Mouse (Mus musculus) midbrain, postnatal 0 days (tissue): Measurements from ENCODE around the gene Lcn5. TPM values are rescaled to one million over a fixed set of nuclear protein-coding genes. Genes with fewer than 3 reads are reported as not detected.
"Not testable (repeated sequence)": the region's sequence is repeated elsewhere in the genome, so short reads cannot be mapped to it uniquely, and the experiment has no call there.

Experiments used
- ATAC-seq: fragments of 200-750 bp; cut with Nextera tagmentation; 2 replicates; pipeline ENCODE4 v1.8.0; 2017; ENCODE audit warnings: moderate number of reproducible peaks, mild to moderate bottlenecking, moderate TSS enrichment, moderate library complexity; ENCODE audit not compliant: low FRiP score
- DNase-seq: peaks from one replicate; pipeline ENCODE4 v3.0.0-alpha.2; 2015; ENCODE audit warnings: low spot score
- H3K27ac ChIP-seq: fragments of 300-500 bp; sonication (generic); 2 replicates; pipeline ENCODE4 v1.5.1; 2014; ENCODE audit warnings: low read depth, mild to moderate bottlenecking, low read length, mixed read lengths
- H3K27me3 ChIP-seq: fragments of 300-500 bp; sonication (generic); 2 replicates; pipeline ENCODE4 v1.6.1; 2014; ENCODE audit warnings: low read length, control low read depth, mixed read lengths; ENCODE audit not compliant: insufficient read depth
- H3K36me3 ChIP-seq: fragments of 300-500 bp; sonication (generic); 2 replicates; pipeline ENCODE4 v1.6.1; 2014; ENCODE audit warnings: low read length, control low read depth, mixed read lengths; ENCODE audit not compliant: insufficient read depth
- H3K4me1 ChIP-seq: fragments of 300-500 bp; sonication (generic); 2 replicates; pipeline ENCODE4 v1.6.1; 2014; ENCODE audit warnings: mild to moderate bottlenecking, control low read depth, antibody characterized with exemption, low read length, mixed read lengths; ENCODE audit not compliant: insufficient read depth
- H3K4me2 ChIP-seq: fragments of 300-500 bp; sonication (generic); 2 replicates; pipeline ENCODE4 v1.6.1; 2014; ENCODE audit warnings: low read depth, mild to moderate bottlenecking, low read length, mixed read lengths; ENCODE audit not compliant: poor library complexity, severe bottlenecking
- H3K4me3 ChIP-seq: fragments of 300-500 bp; sonication (generic); 2 replicates; pipeline ENCODE4 v1.5.1; 2014; ENCODE audit warnings: low read depth, mild to moderate bottlenecking, low read length, moderate library complexity
- H3K9ac ChIP-seq: fragments of 300-500 bp; sonication (generic); replicated peaks from 2 replicates; pipeline ENCODE4 v1.6.1; 2014; ENCODE audit warnings: mild to moderate bottlenecking, low read length, moderate library complexity, mixed read lengths; ENCODE audit not compliant: poor library complexity, severe bottlenecking
- H3K9me3 ChIP-seq: fragments of 300-500 bp; sonication (generic); 2 replicates; pipeline ENCODE4 v1.6.1; 2016; ENCODE audit warnings: low read length, control low read depth
- CTCF ChIP-seq: IDR thresholded peaks from 2 replicates; pipeline ENCODE4 v1.5.1; 2016; ENCODE audit warnings: antibody characterized with exemption, mild to moderate bottlenecking
- WGBS: fragments of 180-500 bp; shearing (Covaris S2); extraction: QIAGEN DNeasy Blood & Tissue Kit; methylation state at CpG from one replicate; pipeline ENCODE4 v1.1.7; 2014; 5-methylcytosine and 5-hydroxymethylcytosine counted together
- polyA plus RNA-seq: library from polyadenylated mRNA; unstranded; fragments of >200 nt; fragmentation: Nextera tagmentation; extraction: Ambion mirVana; gene quantifications from 2 replicates; pipeline ENCODE4 v1.2.1, GENCODE M21; 2015
- total RNA-seq: library from RNA; depleted of rRNA; stranded (reverse); fragments of >200 nt; gene quantifications from 2 replicates; pipeline ENCODE4 v1.2.3, GENCODE M21; 2014; rRNA removed

The Lcn5 gene
- total and polyA plus RNA-seq, 2 experiments from 2014 or later: not detected

- Histone ChIP-seq H3K27ac (no peak overlapping the region), H3K4me3 (no peak overlapping the region), H3K4me2 (no peak overlapping the region), H3K36me3 (no peaks in the 10 kb centered on the region), H3K9ac (no peak overlapping the region), H3K4me1 (no peaks in the 10 kb centered on the region), H3K27me3 (no peaks in the 10 kb centered on the region), H3K9me3 (no peaks in the 10 kb centered on the region)
- no peak for DNase-seq
- ATAC-seq: no peak
- TF ChIP-seq CTCF: no peak
- WGBS: 90% methylated on average over 5 of the region's 5 CpGs
Measured at GRCm38 (mm10) chr2:25701001-25701400, 43.2 kb downstream of the Lcn5 start.

- Histone ChIP-seq H3K4me3 (no peak overlapping the region), H3K4me2 (no peak overlapping the region), H3K27ac (no peak overlapping the region), H3K27me3 (no peaks in the 10 kb centered on the region), H3K36me3 (no peaks in the 10 kb centered on the region), H3K4me1 (peaks cover 8% of the 10 kb centered on the region; the same call in 1 of the 2 replicates), H3K9me3 (no peaks in the 10 kb centered on the region), H3K9ac (no peak overlapping the region)
- TF ChIP-seq CTCF: no peak
- WGBS: 87% methylated on average over 4 of the region's 4 CpGs
- no peak for DNase-seq
- ATAC-seq: no peak
Measured at GRCm38 (mm10) chr2:25703706-25704105, 46.0 kb downstream of the Lcn5 start.

GRCm38 (mm10) chr2:25706643-25707481, 49.1 kb downstream of the Lcn5 start, which contains the start of gene Bmyc:
TSS of gene Bmyc (plus strand) at chr2:25706739.
- DNase-seq: peak; percentile 95
- WGBS: under 1% methylated on average over 73 of the region's 78 CpGs
- peak; percentile 85 for TF ChIP-seq CTCF

GRCm38 (mm10) chr2:25708121-25708520, 50.4 kb downstream of the Lcn5 start:
- no peak for ATAC-seq
- no peaks in the 10 kb centered on the region for H3K36me3 ChIP-seq
- peak; percentile 68 for DNase-seq
- H3K4me1 ChIP-seq: peaks cover 11% of the 10 kb centered on the region
- peak overlapping the region; percentile 79 for H3K4me2 ChIP-seq
- no peaks in the 10 kb centered on the region for H3K9me3 ChIP-seq
- peak; percentile 61 for TF ChIP-seq CTCF
- no peaks in the 10 kb centered on the region for H3K27me3 ChIP-seq
- peak overlapping the region; percentile 78 for H3K4me3 ChIP-seq
- no peak overlapping the region for H3K27ac ChIP-seq
- WGBS: 85% methylated on average over 2 of the region's 2 CpGs
- H3K9ac ChIP-seq: no peak overlapping the region

More at GRCm38 (mm10) chr2:25706643-25707481, 49.1 kb downstream of the Lcn5 start, which contains the start of gene Bmyc:
- no peaks in the 10 kb centered on the region for H3K9me3 ChIP-seq
- no peaks in the 10 kb centered on the region for H3K36me3 ChIP-seq
- peaks cover 11% of the 10 kb centered on the region for H3K4me1 ChIP-seq
- H3K4me2 ChIP-seq: peak within 1 kb of the TSS; percentile 79
- H3K4me3 ChIP-seq: peak within 1 kb of the TSS; percentile 78
- peak; percentile 93 for ATAC-seq
- H3K27me3 ChIP-seq: no peaks in the 10 kb centered on the region
- H3K27ac ChIP-seq: peak within 1 kb of the TSS; percentile 88
- H3K9ac ChIP-seq: peak within 1 kb of the TSS; percentile 73

GRCm38 (mm10) chr2:25709056-25709455, 51.3 kb downstream of the Lcn5 start:
- peak overlapping the region; percentile 79 for H3K4me2 ChIP-seq
- H3K27ac ChIP-seq, H3K9ac ChIP-seq, DNase-seq, H3K36me3 ChIP-seq, ATAC-seq, H3K4me3 ChIP-seq, H3K27me3 ChIP-seq, H3K9me3 ChIP-seq: not testable (repeated sequence)
- 93% methylated on average over 1 of the region's 1 CpGs for WGBS
- peaks cover 11% of the 10 kb centered on the region for H3K4me1 ChIP-seq

- not testable (repeated sequence) for ATAC-seq, H3K27me3 ChIP-seq, DNase-seq, H3K9me3 ChIP-seq, H3K4me2 ChIP-seq, H3K4me3 ChIP-seq, H3K36me3 ChIP-seq, H3K9ac ChIP-seq, H3K27ac ChIP-seq
- H3K4me1 ChIP-seq: peaks cover 11% of the 10 kb centered on the region
- WGBS: 64% methylated on average over 2 of the region's 2 CpGs
Measured at GRCm38 (mm10) chr2:25709791-25710190, 52.0 kb downstream of the Lcn5 start.

Other genes with a start within 250 kb of the Lcn5 start
- 0.42 and 1.6 TPM in 2 replicates for gene Fut7, start 234.7 kb upstream of the Lcn5 start, total RNA-seq
- 0.22 and 0.23 TPM in 2 replicates for gene Fut7, start 234.7 kb upstream of the Lcn5 start, polyA plus RNA-seq
- gene Abca2, start 229.2 kb upstream of the Lcn5 start, total RNA-seq: 79.8 and 84.3 TPM in 2 replicates
- gene Abca2, start 229.2 kb upstream of the Lcn5 start, polyA plus RNA-seq: 13.5 and 14.5 TPM in 2 replicates
- gene Clic3, start 201.1 kb upstream of the Lcn5 start, total RNA-seq: 0.61 and 0.66 TPM in 2 replicates
- 2.0 and 2.4 TPM in 2 replicates for gene Clic3, start 201.1 kb upstream of the Lcn5 start, polyA plus RNA-seq
- 163 and 195 TPM in 2 replicates for gene Paxx, start 196.9 kb upstream of the Lcn5 start, total RNA-seq
- 151 and 165 TPM in 2 replicates for gene Paxx, start 196.9 kb upstream of the Lcn5 start, polyA plus RNA-seq
- gene Ptgds, start 187.9 kb upstream of the Lcn5 start, total RNA-seq: 2,128 and 2,726 TPM in 2 replicates
- 2,827 and 3,075 TPM in 2 replicates for gene Ptgds, start 187.9 kb upstream of the Lcn5 start, polyA plus RNA-seq
- not detected in 2 replicates for gene Lcn12, start 164.0 kb upstream of the Lcn5 start, total RNA-seq
- not detected in 2 replicates for gene Lcn12, start 164.0 kb upstream of the Lcn5 start, polyA plus RNA-seq
- gene Fbxw5, start 157.2 kb upstream of the Lcn5 start, total RNA-seq: 131 and 148 TPM in 2 replicates
- gene Fbxw5, start 157.2 kb upstream of the Lcn5 start, polyA plus RNA-seq: 106 and 113 TPM in 2 replicates
- gene C8g, start 156.2 kb upstream of the Lcn5 start, total RNA-seq: 2.7 and 4.4 TPM in 2 replicates
- 6.8 TPM in 2 replicates for gene C8g, start 156.2 kb upstream of the Lcn5 start, polyA plus RNA-seq
- gene Traf2, start 111.0 kb upstream of the Lcn5 start, total RNA-seq: 5.5 and 7.6 TPM in 2 replicates
- gene Traf2, start 111.0 kb upstream of the Lcn5 start, polyA plus RNA-seq: 7.0 and 9.3 TPM in 2 replicates
- gene Edf1, start 100.1 kb upstream of the Lcn5 start, total RNA-seq: 187 and 196 TPM in 2 replicates
- gene Edf1, start 100.1 kb upstream of the Lcn5 start, polyA plus RNA-seq: 389 and 392 TPM in 2 replicates
- 1.7 and 1.9 TPM in 2 replicates for gene Mamdc4, start 83.1 kb upstream of the Lcn5 start, total RNA-seq
- 0.32 TPM in 2 replicates for gene Mamdc4, start 83.1 kb upstream of the Lcn5 start, polyA plus RNA-seq
- gene Phpt1, start 82.7 kb upstream of the Lcn5 start, total RNA-seq: 37.9 and 39.8 TPM in 2 replicates
- 192 and 209 TPM in 2 replicates for gene Phpt1, start 82.7 kb upstream of the Lcn5 start, polyA plus RNA-seq
- 23.1 and 30.9 TPM in 2 replicates for gene Ajm1, start 76.2 kb upstream of the Lcn5 start, total RNA-seq
- 19.2 and 22.1 TPM in 2 replicates for gene Ajm1, start 76.2 kb upstream of the Lcn5 start, polyA plus RNA-seq
- gene Rabl6, start 49.4 kb upstream of the Lcn5 start, total RNA-seq: 66.8 and 98.0 TPM in 2 replicates
- 56.7 and 61.2 TPM in 2 replicates for gene Rabl6, start 49.4 kb upstream of the Lcn5 start, polyA plus RNA-seq
- not detected in 2 replicates for gene Ccdc183, start 40.3 kb upstream of the Lcn5 start, total RNA-seq
- 0.26 and 0.36 TPM in 2 replicates for gene Ccdc183, start 40.3 kb upstream of the Lcn5 start, polyA plus RNA-seq
- 45.7 and 54.6 TPM in 2 replicates for gene Tmem141, start 35.9 kb upstream of the Lcn5 start, total RNA-seq
- gene Tmem141, start 35.9 kb upstream of the Lcn5 start, polyA plus RNA-seq: 58.3 and 67.9 TPM in 2 replicates
- gene Fcna, start 29.9 kb upstream of the Lcn5 start, total RNA-seq: 5.7 and 7.2 TPM in 2 replicates
- 5.1 and 5.3 TPM in 2 replicates for gene Fcna, start 29.9 kb upstream of the Lcn5 start, polyA plus RNA-seq
- not detected in 2 replicates for gene Lcn8, start 4.8 kb upstream of the Lcn5 start, total RNA-seq
- gene Lcn8, start 4.8 kb upstream of the Lcn5 start, polyA plus RNA-seq: not detected in 2 replicates
- gene Lcn6, start 18.8 kb downstream of the Lcn5 start, total RNA-seq: not detected in 2 replicates
- not detected in 2 replicates for gene Lcn6, start 18.8 kb downstream of the Lcn5 start, polyA plus RNA-seq
- not detected in 2 replicates for gene Lcn10, start 24.8 kb downstream of the Lcn5 start, total RNA-seq
- not detected in 2 replicates for gene Lcn10, start 24.8 kb downstream of the Lcn5 start, polyA plus RNA-seq
- not detected in 2 replicates for gene Obp2a, start 42.1 kb downstream of the Lcn5 start, total RNA-seq
- gene Obp2a, start 42.1 kb downstream of the Lcn5 start, polyA plus RNA-seq: not detected in 2 replicates
- gene Bmyc, start 48.8 kb downstream of the Lcn5 start, total RNA-seq: 87.1 and 89.2 TPM in 2 replicates
- gene Bmyc, start 48.8 kb downstream of the Lcn5 start, polyA plus RNA-seq: 229 TPM in 2 replicates
- not detected in 2 replicates for gene Obp2b, start 79.1 kb downstream of the Lcn5 start, total RNA-seq
- gene Obp2b, start 79.1 kb downstream of the Lcn5 start, polyA plus RNA-seq: not detected in 2 replicates
- gene Lcn3, start 107.6 kb downstream of the Lcn5 start, total RNA-seq: not detected in 2 replicates
- not detected in 2 replicates for gene Lcn3, start 107.6 kb downstream of the Lcn5 start, polyA plus RNA-seq
- gene Lcn11, start 119.1 kb downstream of the Lcn5 start, total RNA-seq: not detected in 2 replicates
- gene Lcn11, start 119.1 kb downstream of the Lcn5 start, polyA plus RNA-seq: not detected in 2 replicates
- gene Gm13539, start 124.3 kb downstream of the Lcn5 start, total RNA-seq: not detected in 2 replicates
- not detected in 2 replicates for gene Gm13539, start 124.3 kb downstream of the Lcn5 start, polyA plus RNA-seq
- gene Glt6d1, start 157.9 kb downstream of the Lcn5 start, total RNA-seq: not detected in 2 replicates
- not detected in 2 replicates for gene Glt6d1, start 157.9 kb downstream of the Lcn5 start, polyA plus RNA-seq
- not detected in 2 replicates for gene Lcn9, start 165.2 kb downstream of the Lcn5 start, total RNA-seq
- gene Lcn9, start 165.2 kb downstream of the Lcn5 start, polyA plus RNA-seq: not detected in 2 replicates
- not detected in 2 replicates for gene Sohlh1, start 189.3 kb downstream of the Lcn5 start, total RNA-seq
- gene Sohlh1, start 189.3 kb downstream of the Lcn5 start, polyA plus RNA-seq: not detected in 2 replicates
- 49.2 and 60.7 TPM in 2 replicates for gene Kcnt1, start 205.8 kb downstream of the Lcn5 start, total RNA-seq
- 21.7 and 22.1 TPM in 2 replicates for gene Kcnt1, start 205.8 kb downstream of the Lcn5 start, polyA plus RNA-seq